Mouse (Mus musculus): ENCODE measurements around the gene Insl3. TPM values are rescaled to one million over a fixed set of nuclear protein-coding genes. Genes with fewer than 3 reads are reported as not detected.

The Insl3 gene
- total RNA-seq, 2 experiments from 2014 or later = 4.8 to 6.4 TPM

- ATAC-seq (replicated peaks; ENCODE audit: low FRiP score, low TSS enrichment, poor library complexity, severe bottlenecking) = peak; percentile 63
These were observed 42.7 kb downstream of the Insl3 start for GRCm38 (mm10) chr8:71731652-71732230.

GRCm38 (mm10) chr8:71738316-71738715 lies 49.3 kb downstream of the Insl3 start:
- ATAC-seq (replicated peaks; ENCODE audit: low FRiP score, low TSS enrichment, poor library complexity, severe bottlenecking) = peak; percentile 46; the same call in 1 of the 2 replicates

Other genes starting within 250 kb of the Insl3 start
- gene Abhd8, start 225.6 kb upstream of the Insl3 start, total RNA-seq (2014; fragmentation: Nextera tagmentation) = 5.3 and 7.1 TPM in 2 replicates
- 4.7 and 6.3 TPM in 2 replicates for gene Abhd8, start 225.6 kb upstream of the Insl3 start, total RNA-seq (2017)
- gene Mrpl34, start 224.3 kb upstream of the Insl3 start, total RNA-seq (2014; fragmentation: Nextera tagmentation) = 82.3 and 120 TPM in 2 replicates
- gene Mrpl34, start 224.3 kb upstream of the Insl3 start, total RNA-seq (2017) = 46.7 and 63.4 TPM in 2 replicates
- gene Dda1, start 220.0 kb upstream of the Insl3 start, total RNA-seq (2014; fragmentation: Nextera tagmentation) = 31.4 and 47.5 TPM in 2 replicates
- 13.3 and 19.6 TPM in 2 replicates for gene Dda1, start 220.0 kb upstream of the Insl3 start, total RNA-seq (2017)
- gene Ano8, start 203.3 kb upstream of the Insl3 start, total RNA-seq (2014; fragmentation: Nextera tagmentation) = 2.4 and 4.5 TPM in 2 replicates
- 2.3 and 3.4 TPM in 2 replicates for gene Ano8, start 203.3 kb upstream of the Insl3 start, total RNA-seq (2017)
- gene Gtpbp3, start 201.1 kb upstream of the Insl3 start, total RNA-seq (2014; fragmentation: Nextera tagmentation) = 15.1 and 20.3 TPM in 2 replicates
- 18.7 and 32.1 TPM in 2 replicates for gene Gtpbp3, start 201.1 kb upstream of the Insl3 start, total RNA-seq (2017)
- 7.2 and 8.9 TPM in 2 replicates for gene Plvap, start 177.5 kb upstream of the Insl3 start, total RNA-seq (2014; fragmentation: Nextera tagmentation)
- 6.9 and 9.3 TPM in 2 replicates for gene Plvap, start 177.5 kb upstream of the Insl3 start, total RNA-seq (2017)
- not detected in 2 replicates for gene Ccdc194, start 163.5 kb upstream of the Insl3 start, total RNA-seq (2014; fragmentation: Nextera tagmentation)
- gene Ccdc194, start 163.5 kb upstream of the Insl3 start, total RNA-seq (2017) = not detected in 2 replicates
- gene Bst2, start 151.8 kb upstream of the Insl3 start, total RNA-seq (2014; fragmentation: Nextera tagmentation) = 31.1 and 46.7 TPM in 2 replicates
- 34.9 and 90.9 TPM in 2 replicates for gene Bst2, start 151.8 kb upstream of the Insl3 start, total RNA-seq (2017)
- 19.9 and 24.4 TPM in 2 replicates for gene Mvb12a, start 146.3 kb upstream of the Insl3 start, total RNA-seq (2014; fragmentation: Nextera tagmentation)
- 23.9 and 31.7 TPM in 2 replicates for gene Mvb12a, start 146.3 kb upstream of the Insl3 start, total RNA-seq (2017)
- gene Tmem221, start 130.3 kb upstream of the Insl3 start, total RNA-seq (2014; fragmentation: Nextera tagmentation) = not detected in 2 replicates
- gene Tmem221, start 130.3 kb upstream of the Insl3 start, total RNA-seq (2017) = not detected in 2 replicates
- not detected in 2 replicates for gene Nxnl1, start 122.6 kb upstream of the Insl3 start, total RNA-seq (2014; fragmentation: Nextera tagmentation)
- not detected in 2 replicates for gene Nxnl1, start 122.6 kb upstream of the Insl3 start, total RNA-seq (2017)
- gene Slc27a1, start 120.3 kb upstream of the Insl3 start, total RNA-seq (2014; fragmentation: Nextera tagmentation) = 3.0 and 6.3 TPM in 2 replicates
- 0.95 and 3.1 TPM in 2 replicates for gene Slc27a1, start 120.3 kb upstream of the Insl3 start, total RNA-seq (2017)
- 104 and 132 TPM in 2 replicates for gene Pgls, start 97.0 kb upstream of the Insl3 start, total RNA-seq (2014; fragmentation: Nextera tagmentation)
- 76.2 and 80.7 TPM in 2 replicates for gene Pgls, start 97.0 kb upstream of the Insl3 start, total RNA-seq (2017)
- gene Fam129c, start 91.6 kb upstream of the Insl3 start, total RNA-seq (2014; fragmentation: Nextera tagmentation) = 15.9 and 42.5 TPM in 2 replicates
- 0.14 and 15.0 TPM in 2 replicates for gene Fam129c, start 91.6 kb upstream of the Insl3 start, total RNA-seq (2017)
- 55.8 and 58.0 TPM in 2 replicates for gene Colgalt1, start 78.2 kb upstream of the Insl3 start, total RNA-seq (2014; fragmentation: Nextera tagmentation)
- 40.1 and 44.4 TPM in 2 replicates for gene Colgalt1, start 78.2 kb upstream of the Insl3 start, total RNA-seq (2017)
- gene Unc13a, start 17.5 kb upstream of the Insl3 start, total RNA-seq (2014; fragmentation: Nextera tagmentation) = 0.26 and 0.64 TPM in 2 replicates
- gene Unc13a, start 17.5 kb upstream of the Insl3 start, total RNA-seq (2017) = 0.27 TPM in 1 of 2 replicates, not detected in the other
- gene Jak3, start 12.9 kb upstream of the Insl3 start, total RNA-seq (2014; fragmentation: Nextera tagmentation) = 5.2 and 10.4 TPM in 2 replicates
- 1.8 and 4.5 TPM in 2 replicates for gene Jak3, start 12.9 kb upstream of the Insl3 start, total RNA-seq (2017)
- gene B3gnt3, start 12.6 kb downstream of the Insl3 start, total RNA-seq (2014; fragmentation: Nextera tagmentation) = 0.42 and 0.79 TPM in 2 replicates
- 0.30 and 0.99 TPM in 2 replicates for gene B3gnt3, start 12.6 kb downstream of the Insl3 start, total RNA-seq (2017)
- 183 and 235 TPM in 2 replicates for gene Fcho1, start 36.5 kb downstream of the Insl3 start, total RNA-seq (2014; fragmentation: Nextera tagmentation)
- gene Fcho1, start 36.5 kb downstream of the Insl3 start, total RNA-seq (2017) = 68.1 and 88.4 TPM in 2 replicates
- 4.0 and 5.3 TPM in 2 replicates for gene Zfp709, start 192.8 kb downstream of the Insl3 start, total RNA-seq (2014; fragmentation: Nextera tagmentation)
- gene Zfp709, start 192.8 kb downstream of the Insl3 start, total RNA-seq (2017) = 3.5 and 11.3 TPM in 2 replicates
- gene Zfp882, start 219.4 kb downstream of the Insl3 start, total RNA-seq (2014; fragmentation: Nextera tagmentation) = 4.0 and 6.3 TPM in 2 replicates
- 3.3 and 7.9 TPM in 2 replicates for gene Zfp882, start 219.4 kb downstream of the Insl3 start, total RNA-seq (2017)
- 19.8 and 21.9 TPM in 2 replicates for gene Zfp617, start 219.4 kb downstream of the Insl3 start, total RNA-seq (2014; fragmentation: Nextera tagmentation)
- 14.2 and 14.7 TPM in 2 replicates for gene Zfp617, start 219.4 kb downstream of the Insl3 start, total RNA-seq (2017)